Comparison of ENCODE assay signal across 8 mouse cellular contexts in genomic region chr5:35670412-35670801, GRCm38 (mm10). TPM values are rescaled to one million over a fixed set of nuclear protein-coding genes. Genes with fewer than 3 reads are reported as not detected.
A peak's percentile ranks its signal among the peaks of the same experiment; 100 is the strongest.
DNase-seq lines count a peak whose midpoint lies in the region; ATAC-seq lines count a peak whose summit lies in the region.

No protein-coding gene starts in this region.

- no peaks in the 10 kb centered on the region for H3K4me1 ChIP-seq in midbrain, embryonic 11.5 days (ENCODE audit: control insufficient read depth, insufficient read depth, low read length)
- no peaks in the 10 kb centered on the region for H3K4me1 ChIP-seq in midbrain, embryonic 13.5 days (replicated peaks)

- no peaks in the 10 kb centered on the region for H3K9me3 ChIP-seq in midbrain, embryonic 11.5 days (ENCODE audit: control insufficient read depth, low read length)
- H3K9me3 ChIP-seq in midbrain, embryonic 13.5 days, result no peaks in the 10 kb centered on the region

- no peak overlapping the region for H3K27ac ChIP-seq in midbrain, embryonic 11.5 days (ENCODE audit: low read depth, low read length)
- H3K27ac ChIP-seq in midbrain, embryonic 13.5 days, result no peak overlapping the region

- no peak; the same call in 1 of the 2 replicates for ATAC-seq in midbrain, embryonic 11.5 days (ENCODE audit: low FRiP score)
- no peak for ATAC-seq in midbrain, embryonic 13.5 days
- ATAC-seq in monocyte, adult 5-6 weeks (replicated peaks; ENCODE audit: insufficient number of reproducible peaks, low FRiP score, low TSS enrichment, poor library complexity, severe bottlenecking), result peak; percentile 71

- H3K27me3 ChIP-seq in midbrain, embryonic 11.5 days (ENCODE audit: control insufficient read depth, insufficient read depth, low read length), result no peaks in the 10 kb centered on the region
- no peaks in the 10 kb centered on the region for H3K27me3 ChIP-seq in midbrain, embryonic 13.5 days

- 62% methylated on average over 6 of the region's 6 CpGs for WGBS in midbrain, embryonic 11.5 days
- WGBS in midbrain, embryonic 13.5 days, result 68% methylated on average over 6 of the region's 6 CpGs

- H3K4me3 ChIP-seq in midbrain, embryonic 11.5 days (ENCODE audit: low read depth, low read length), result no peak overlapping the region
- H3K4me3 ChIP-seq in midbrain, embryonic 13.5 days (replicated peaks), result no peak overlapping the region

- H3K9ac ChIP-seq in midbrain, embryonic 11.5 days (ENCODE audit: low read length), result no peak overlapping the region
- no peak overlapping the region for H3K9ac ChIP-seq in midbrain, embryonic 13.5 days (replicated peaks)

- H3K36me3 ChIP-seq in midbrain, embryonic 11.5 days (ENCODE audit: control insufficient read depth, insufficient read depth, low read length), result no peaks in the 10 kb centered on the region
- H3K36me3 ChIP-seq in midbrain, embryonic 13.5 days, result no peaks in the 10 kb centered on the region

- H3K4me2 ChIP-seq in midbrain, embryonic 11.5 days, result no peak overlapping the region
- no peak overlapping the region for H3K4me2 ChIP-seq in midbrain, embryonic 13.5 days (replicated peaks)

- DNase-seq in adrenal gland, postnatal 14 days, result peak; percentile 60
- DNase-seq in adrenal gland, adult 18-20 months (ENCODE audit: low spot score in 2 of 2), result no peak
- peak; percentile 85 for DNase-seq in midbrain, embryonic 11.5 days (ENCODE audit: low spot score, missing footprints)
- DNase-seq in layer of hippocampus, adult 9-10 months (ENCODE audit: low spot score), result peak; percentile 44
- DNase-seq in ovary, postnatal 14 days (ENCODE audit: low spot score), result no peak
- no peak for DNase-seq in urinary bladder, postnatal 36 days (ENCODE audit: low spot score in 2 of 2)

RNA-seq across cellular contexts. Expression of gene Htra3, which starts 9.2 kb away (rescaled TPM):
- 49.7 TPM in 2 replicates for total RNA-seq in adrenal gland, postnatal 14 days (2021)
- total RNA-seq in adrenal gland, adult 18-20 months (2021), result 10 to 100 TPM; 26.0 to 78.7 TPM
- 6.0 and 7.6 TPM in 2 replicates for polyA plus RNA-seq in midbrain, embryonic 11.5 days (2014; fragmentation: Nextera tagmentation; extraction: Ambion mirVana)
- polyA plus RNA-seq in midbrain, embryonic 13.5 days (2015; fragmentation: Nextera tagmentation; extraction: Ambion mirVana), result 9.3 and 10.4 TPM in 2 replicates
- not detected in 3 replicates for total RNA-seq in monocyte, adult 5-6 weeks (2017)

Comparison
In these comparisons a context has a peak if more than half of its experiments do, and no peak if none do; other contexts are left out.
1. DNase-seq: peak in adrenal gland, postnatal 14 days (single experiment), midbrain, embryonic 11.5 days (single experiment) and layer of hippocampus, adult 9-10 months (single experiment); none in adrenal gland, adult 18-20 months (0 of 2), ovary, postnatal 14 days (single experiment) and urinary bladder, postnatal 36 days (0 of 2).
2. RNA of gene Htra3, which starts 9.2 kb away (total RNA-seq): 26.0 to 78.7 TPM in adrenal gland, adult 18-20 months and 49.7 TPM in adrenal gland, postnatal 14 days; not detected in monocyte, adult 5-6 weeks; every median in the first group is over 10 times any median in the second.